Mouse (Mus musculus) C2C12 (cell line): Measurements from ENCODE around the gene Mark2.

Source experiments
- CTCF ChIP-seq: IDR thresholded peaks from one replicate; pipeline ENCODE4 v1.5.1; 2011; ENCODE audit not compliant: control insufficient read depth, insufficient read depth, insufficient read length
- FOSL1 ChIP-seq: IDR thresholded peaks from one replicate; pipeline ENCODE4 v1.8.0; 2011; ENCODE audit warnings: mild to moderate bottlenecking, low read length; ENCODE audit not compliant: poor library complexity, insufficient read depth, severe bottlenecking
- MYOD1 ChIP-seq: IDR thresholded peaks from one replicate; pipeline ENCODE4 v1.6.1; 2011; ENCODE audit warnings: low read depth; ENCODE audit not compliant: control insufficient read depth, insufficient read length
- USF1 ChIP-seq: IDR thresholded peaks from one replicate; pipeline ENCODE4 v1.6.1; 2011; ENCODE audit warnings: low read depth, mild to moderate bottlenecking, control low read depth, moderate library complexity

- TF ChIP-seq CTCF: peak; percentile 48
- TF ChIP-seq USF1: no peak
- no peak for TF ChIP-seq FOSL1
- TF ChIP-seq MYOD1: no peak
Measured at GRCm38 (mm10) chr19:7234537-7235221, 107.0 kb downstream of the Mark2 start.
